Mouse (Mus musculus) C2C12 (cell line): Measurements from ENCODE around the gene Kif26a. TPM values are rescaled to one million over a fixed set of nuclear protein-coding genes. Genes with fewer than 3 reads are reported as not detected.

ENCODE experiments used
- H3K27me3 ChIP-seq: one replicate; pipeline ENCODE4 v1.6.1; 2011; ENCODE audit not compliant: control insufficient read depth, insufficient read depth, insufficient read length
- H3K36me3 ChIP-seq: one replicate; pipeline ENCODE4 v1.6.1; 2011; ENCODE audit not compliant: control insufficient read depth, insufficient read depth
- H3K4me3 ChIP-seq: one replicate; pipeline ENCODE4 v1.5.1; 2011; ENCODE audit warnings: mild to moderate bottlenecking, control low read depth; ENCODE audit not compliant: poor library complexity, insufficient read depth, severe bottlenecking
- H3K79me2 ChIP-seq: one replicate; pipeline ENCODE4 v1.6.1; 2011; ENCODE audit not compliant: control insufficient read depth, insufficient read depth
- H3K79me3 ChIP-seq: one replicate; pipeline ENCODE4 v1.6.1; 2011; ENCODE audit warnings: low read depth, control low read depth
- H3ac ChIP-seq: one replicate; pipeline ENCODE3; 2011; ENCODE audit warnings: low read depth; ENCODE audit not compliant: control insufficient read depth, insufficient read length
- CEBPB ChIP-seq: IDR thresholded peaks from one replicate; pipeline ENCODE4 v1.6.1; 2011; ENCODE audit warnings: low read depth, mild to moderate bottlenecking, control low read depth, moderate library complexity
- CTCF ChIP-seq: IDR thresholded peaks from one replicate; pipeline ENCODE4 v1.5.1; 2011; ENCODE audit not compliant: control insufficient read depth, insufficient read depth, insufficient read length
- FOSL1 ChIP-seq: IDR thresholded peaks from one replicate; pipeline ENCODE4 v1.8.0; 2011; ENCODE audit warnings: mild to moderate bottlenecking, low read length; ENCODE audit not compliant: poor library complexity, insufficient read depth, severe bottlenecking
- MAX ChIP-seq: IDR thresholded peaks from one replicate; pipeline ENCODE4 v1.6.1; 2011; ENCODE audit warnings: mild to moderate bottlenecking, control low read depth
- MYOD1 ChIP-seq: IDR thresholded peaks from one replicate; pipeline ENCODE4 v1.6.1; 2011; ENCODE audit warnings: low read depth; ENCODE audit not compliant: control insufficient read depth, insufficient read length
- MYOG ChIP-seq: IDR thresholded peaks from one replicate; pipeline ENCODE4 v1.6.1; 2011; ENCODE audit not compliant: control insufficient read depth, insufficient read length; ENCODE audit errors: extremely low read depth
- USF1 ChIP-seq: IDR thresholded peaks from one replicate; pipeline ENCODE4 v1.6.1; 2011; ENCODE audit warnings: low read depth, mild to moderate bottlenecking, control low read depth, moderate library complexity
- microRNA-seq: library from miRNA; unstranded; fragments of <30 nt; microRNA quantifications from one replicate; pipeline ENCODE4, GENCODE M21; 2019; ENCODE audit warnings: borderline microRNAs expressed
- polyA plus RNA-seq: library from polyadenylated mRNA; unstranded; fragments of >200 nt; fragmentation: generic; extraction: Trizol; gene quantifications from one replicate; pipeline ENCODE4 v1.2.1, GENCODE M21; 2012; ENCODE audit warnings: missing spikeins

Gene Kif26a
- polyA plus RNA-seq, 1 experiment = not detected

GRCm38 (mm10) chr12:112229084-112229483, 83.1 kb downstream of the Kif26a start:
- Histone ChIP-seq H3ac (no peak overlapping the region), H3K27me3 (peaks cover 32% of the 10 kb centered on the region), H3K36me3 (no peaks in the 10 kb centered on the region), H3K4me3 (no peak overlapping the region), H3K79me2 (no peaks in the 10 kb centered on the region), H3K79me3 (no peaks in the 10 kb centered on the region)
- TF ChIP-seq MYOD1 (no peak), FOSL1 (no peak), USF1 (no peak), MAX (no peak), CEBPB (no peak), MYOG (no peak), CTCF (no peak)

- no peak overlapping the region for H3ac ChIP-seq
- H3K27me3 ChIP-seq = peaks cover 32% of the 10 kb centered on the region
- H3K4me3 ChIP-seq = no peak overlapping the region
- TF ChIP-seq CTCF (no peak), USF1 (no peak)
- H3K79me2 ChIP-seq = no peaks in the 10 kb centered on the region
- H3K36me3 ChIP-seq = no peaks in the 10 kb centered on the region
- no peaks in the 10 kb centered on the region for H3K79me3 ChIP-seq
Measured at GRCm38 (mm10) chr12:112230196-112230595, 84.2 kb downstream of the Kif26a start.

Small RNAs within 50 kb of the gene (microRNA-seq; reads per million reads assigned to microRNA genes)
- 3.0 reads per million, percentile 45 among the genes with 10 or more reads in this experiment for gene Mir203
- gene Mir3073a = not detected
- gene Mir3073b = not detected

Other genes with a start within 250 kb of the Kif26a start
- gene Ppp1r13b, start 238.1 kb upstream of the Kif26a start, polyA plus RNA-seq = 4.8 TPM
- gene Atp5mpl, start 179.2 kb upstream of the Kif26a start, polyA plus RNA-seq = 608 TPM
- 0.20 TPM for gene Tdrd9, start 174.6 kb upstream of the Kif26a start, polyA plus RNA-seq
- not detected for gene Rd3l, start 164.9 kb upstream of the Kif26a start, polyA plus RNA-seq
- 0.13 TPM for gene Aspg, start 39.5 kb upstream of the Kif26a start, polyA plus RNA-seq